Mouse (Mus musculus): ENCODE results near the gene Pgap3. TPM values are rescaled to one million over a fixed set of nuclear protein-coding genes. Genes with fewer than 3 reads are reported as not detected.

Gene Pgap3
- polyA plus RNA-seq, 1 experiment from 2014 or later: 9.2 TPM

GRCm38 (mm10) chr11:98406621-98407020, 6.3 kb upstream of the Pgap3 start:
- peaks cover 7% of the 10 kb centered on the region; the same call in 1 of the 2 replicates for H3K4me1 ChIP-seq (replicated peaks; ENCODE audit: control insufficient read depth, insufficient read depth, low read length)
- WGBS: 77% methylated on average over 6 of the region's 6 CpGs
- H3K9me3 ChIP-seq (ENCODE audit: control insufficient read depth, low read length): no peaks in the 10 kb centered on the region
- H3K4me3 ChIP-seq (ENCODE audit: low read depth, low read length): no peak overlapping the region
- H3K9ac ChIP-seq (ENCODE audit: low read length): no peak overlapping the region
- H3K36me3 ChIP-seq (ENCODE audit: control insufficient read depth, insufficient read depth, low read length): no peaks in the 10 kb centered on the region
- no peak overlapping the region for H3K27ac ChIP-seq (ENCODE audit: low read depth, low read length)
- ATAC-seq (replicated peaks; ENCODE audit: low FRiP score) (no peak), DNase-seq (ENCODE audit: low spot score) (no peak)
- no peak overlapping the region for H3K4me2 ChIP-seq (ENCODE audit: low read depth, low read length, severe bottlenecking)
- H3K27me3 ChIP-seq (ENCODE audit: control insufficient read depth, insufficient read depth, low read length): peaks cover 12% of the 10 kb centered on the region; the same call in 1 of the 2 replicates

- Histone ChIP-seq H3K4me2 (ENCODE audit: low read depth, low read length, severe bottlenecking) (peak overlapping the region; percentile 69), H3K9me3 (ENCODE audit: control insufficient read depth, low read length) (no peaks in the 10 kb centered on the region), H3K36me3 (ENCODE audit: control insufficient read depth, insufficient read depth, low read length) (no peaks in the 10 kb centered on the region), H3K9ac (ENCODE audit: low read length) (peak overlapping the region; percentile 87), H3K27ac (ENCODE audit: low read depth, low read length) (peak overlapping the region; percentile 98; the same call in 1 of the 2 replicates), H3K27me3 (ENCODE audit: control insufficient read depth, insufficient read depth, low read length) (no peaks in the 10 kb centered on the region), H3K4me1 (replicated peaks; ENCODE audit: control insufficient read depth, insufficient read depth, low read length) (0 out of 2 replicates have a peak, but pooled peaks cover 3% of the 10 kb centered on the region), H3K4me3 (ENCODE audit: low read depth, low read length) (peak overlapping the region; percentile 69)
- ATAC-seq (replicated peaks; ENCODE audit: low FRiP score): 0 out of 2 replicates have a peak, but pooled peaks have one; percentile 13
- DNase-seq (ENCODE audit: low spot score): no peak
- 59% methylated on average over 3 of the region's 3 CpGs for WGBS
Observed at GRCm38 (mm10) chr11:98400816-98401215, 526 bp upstream of the Pgap3 start.

GRCm38 (mm10) chr11:98397946-98398345, 2.3 kb downstream of the Pgap3 start:
- H3K9me3 ChIP-seq (ENCODE audit: control insufficient read depth, low read length): no peaks in the 10 kb centered on the region
- H3K27me3 ChIP-seq (ENCODE audit: control insufficient read depth, insufficient read depth, low read length): no peaks in the 10 kb centered on the region
- no peak overlapping the region for H3K4me3 ChIP-seq (ENCODE audit: low read depth, low read length)
- DNase-seq (ENCODE audit: low spot score): no peak
- no peak overlapping the region for H3K9ac ChIP-seq (ENCODE audit: low read length)
- H3K4me1 ChIP-seq (replicated peaks; ENCODE audit: control insufficient read depth, insufficient read depth, low read length): 0 out of 2 replicates have a peak, but pooled peaks cover 3% of the 10 kb centered on the region
- H3K27ac ChIP-seq (ENCODE audit: low read depth, low read length): no peak overlapping the region
- WGBS: 90% methylated on average over 7 of the region's 7 CpGs
- ATAC-seq (replicated peaks; ENCODE audit: low FRiP score): no peak
- H3K36me3 ChIP-seq (ENCODE audit: control insufficient read depth, insufficient read depth, low read length): no peaks in the 10 kb centered on the region
- H3K4me2 ChIP-seq (ENCODE audit: low read depth, low read length, severe bottlenecking): no peak overlapping the region

- WGBS: 67% methylated on average over 4 of the region's 4 CpGs
- no peak for ATAC-seq (replicated peaks; ENCODE audit: low FRiP score)
- no peaks in the 10 kb centered on the region for H3K36me3 ChIP-seq (ENCODE audit: control insufficient read depth, insufficient read depth, low read length)
Observed at GRCm38 (mm10) chr11:98395041-98395440, 5.2 kb downstream of the Pgap3 start.

GRCm38 (mm10) chr11:98394301-98394700, 6.0 kb downstream of the Pgap3 start:
- Histone ChIP-seq H3K36me3 (ENCODE audit: control insufficient read depth, insufficient read depth, low read length) (no peaks in the 10 kb centered on the region), H3K27me3 (ENCODE audit: control insufficient read depth, insufficient read depth, low read length) (no peaks in the 10 kb centered on the region; the same call in 1 of the 2 replicates), H3K9me3 (ENCODE audit: control insufficient read depth, low read length) (no peaks in the 10 kb centered on the region), H3K4me2 (ENCODE audit: low read depth, low read length, severe bottlenecking) (no peak overlapping the region), H3K4me3 (ENCODE audit: low read depth, low read length) (no peak overlapping the region), H3K9ac (ENCODE audit: low read length) (no peak overlapping the region), H3K4me1 (replicated peaks; ENCODE audit: control insufficient read depth, insufficient read depth, low read length) (no peaks in the 10 kb centered on the region), H3K27ac (ENCODE audit: low read depth, low read length) (no peak overlapping the region)
- DNase-seq (ENCODE audit: low spot score) (no peak), ATAC-seq (replicated peaks; ENCODE audit: low FRiP score) (no peak)
- WGBS: 59% methylated on average over 6 of the region's 6 CpGs

More at GRCm38 (mm10) chr11:98395041-98395440, 5.2 kb downstream of the Pgap3 start:
- Histone ChIP-seq H3K4me2 (ENCODE audit: low read depth, low read length, severe bottlenecking) (no peak overlapping the region), H3K4me1 (replicated peaks; ENCODE audit: control insufficient read depth, insufficient read depth, low read length) (no peaks in the 10 kb centered on the region), H3K27me3 (ENCODE audit: control insufficient read depth, insufficient read depth, low read length) (no peaks in the 10 kb centered on the region), H3K4me3 (ENCODE audit: low read depth, low read length) (no peak overlapping the region), H3K27ac (ENCODE audit: low read depth, low read length) (no peak overlapping the region), H3K9me3 (ENCODE audit: control insufficient read depth, low read length) (no peaks in the 10 kb centered on the region), H3K9ac (ENCODE audit: low read length) (no peak overlapping the region)
- no peak for DNase-seq (ENCODE audit: low spot score)

- H3K9ac ChIP-seq (ENCODE audit: low read length): no peak overlapping the region
Observed at GRCm38 (mm10) chr11:98393317-98393716, 7.0 kb downstream of the Pgap3 start.

GRCm38 (mm10) chr11:98392645-98393044, 7.6 kb downstream of the Pgap3 start:
- Histone ChIP-seq H3K36me3 (ENCODE audit: control insufficient read depth, insufficient read depth, low read length) (no peaks in the 10 kb centered on the region), H3K4me2 (ENCODE audit: low read depth, low read length, severe bottlenecking) (no peak overlapping the region), H3K9me3 (ENCODE audit: control insufficient read depth, low read length) (no peaks in the 10 kb centered on the region), H3K27me3 (ENCODE audit: control insufficient read depth, insufficient read depth, low read length) (peaks cover 6% of the 10 kb centered on the region), H3K4me3 (ENCODE audit: low read depth, low read length) (no peak overlapping the region), H3K27ac (ENCODE audit: low read depth, low read length) (no peak overlapping the region), H3K4me1 (replicated peaks; ENCODE audit: control insufficient read depth, insufficient read depth, low read length) (0 out of 2 replicates have a peak, but pooled peaks cover 2% of the 10 kb centered on the region), H3K9ac (ENCODE audit: low read length) (no peak overlapping the region)
- ATAC-seq (replicated peaks; ENCODE audit: low FRiP score) (no peak), DNase-seq (ENCODE audit: low spot score) (no peak)
- 49% methylated on average over 4 of the region's 4 CpGs for WGBS

More at GRCm38 (mm10) chr11:98393317-98393716, 7.0 kb downstream of the Pgap3 start:
- H3K4me3 ChIP-seq (ENCODE audit: low read depth, low read length): no peak overlapping the region
- no peak for ATAC-seq (replicated peaks; ENCODE audit: low FRiP score)
- 79% methylated on average over 6 of the region's 6 CpGs for WGBS
- peaks cover under 1% of the 10 kb centered on the region; the same call in 1 of the 2 replicates for H3K27me3 ChIP-seq (ENCODE audit: control insufficient read depth, insufficient read depth, low read length)
- H3K9me3 ChIP-seq (ENCODE audit: control insufficient read depth, low read length): no peaks in the 10 kb centered on the region
- H3K27ac ChIP-seq (ENCODE audit: low read depth, low read length): no peak overlapping the region
- 0 out of 2 replicates have a peak, but pooled peaks cover 2% of the 10 kb centered on the region for H3K4me1 ChIP-seq (replicated peaks; ENCODE audit: control insufficient read depth, insufficient read depth, low read length)
- DNase-seq (ENCODE audit: low spot score): no peak
- H3K36me3 ChIP-seq (ENCODE audit: control insufficient read depth, insufficient read depth, low read length): no peaks in the 10 kb centered on the region
- H3K4me2 ChIP-seq (ENCODE audit: low read depth, low read length, severe bottlenecking): no peak overlapping the region

- DNase-seq (ENCODE audit: low spot score) (no peak), ATAC-seq (replicated peaks; ENCODE audit: low FRiP score) (no peak)
- no peaks in the 10 kb centered on the region for H3K36me3 ChIP-seq (ENCODE audit: control insufficient read depth, insufficient read depth, low read length)
- H3K4me2 ChIP-seq (ENCODE audit: low read depth, low read length, severe bottlenecking): no peak overlapping the region
- 0 out of 2 replicates have a peak, but pooled peaks cover 2% of the 10 kb centered on the region for H3K4me1 ChIP-seq (replicated peaks; ENCODE audit: control insufficient read depth, insufficient read depth, low read length)
- H3K4me3 ChIP-seq (ENCODE audit: low read depth, low read length): no peak overlapping the region
- H3K27me3 ChIP-seq (ENCODE audit: control insufficient read depth, insufficient read depth, low read length): peaks cover 12% of the 10 kb centered on the region
- no peaks in the 10 kb centered on the region for H3K9me3 ChIP-seq (ENCODE audit: control insufficient read depth, low read length)
- H3K27ac ChIP-seq (ENCODE audit: low read depth, low read length): no peak overlapping the region
- WGBS: 19% methylated on average over 8 of the region's 8 CpGs
- no peak overlapping the region for H3K9ac ChIP-seq (ENCODE audit: low read length)
Observed at GRCm38 (mm10) chr11:98392034-98392433, 8.3 kb downstream of the Pgap3 start.

- H3K9ac ChIP-seq (ENCODE audit: low read length): no peak overlapping the region
- H3K4me3 ChIP-seq (ENCODE audit: low read depth, low read length): no peak overlapping the region
- H3K27me3 ChIP-seq (ENCODE audit: control insufficient read depth, insufficient read depth, low read length): peaks cover 26% of the 10 kb centered on the region
- no peak overlapping the region for H3K4me2 ChIP-seq (ENCODE audit: low read depth, low read length, severe bottlenecking)
- DNase-seq (ENCODE audit: low spot score): no peak
- no peak overlapping the region for H3K27ac ChIP-seq (ENCODE audit: low read depth, low read length)
- no peaks in the 10 kb centered on the region for H3K9me3 ChIP-seq (ENCODE audit: control insufficient read depth, low read length)
- WGBS: 71% methylated on average over 12 of the region's 12 CpGs
- ATAC-seq (replicated peaks; ENCODE audit: low FRiP score): no peak
- H3K4me1 ChIP-seq (replicated peaks; ENCODE audit: control insufficient read depth, insufficient read depth, low read length): 0 out of 2 replicates have a peak, but pooled peaks cover 2% of the 10 kb centered on the region
- no peaks in the 10 kb centered on the region for H3K36me3 ChIP-seq (ENCODE audit: control insufficient read depth, insufficient read depth, low read length)
Observed at GRCm38 (mm10) chr11:98390141-98390540, 10.1 kb downstream of the Pgap3 start.
